ENCODE assay signal across 8 mouse cellular contexts in the genomic region with DNA sequence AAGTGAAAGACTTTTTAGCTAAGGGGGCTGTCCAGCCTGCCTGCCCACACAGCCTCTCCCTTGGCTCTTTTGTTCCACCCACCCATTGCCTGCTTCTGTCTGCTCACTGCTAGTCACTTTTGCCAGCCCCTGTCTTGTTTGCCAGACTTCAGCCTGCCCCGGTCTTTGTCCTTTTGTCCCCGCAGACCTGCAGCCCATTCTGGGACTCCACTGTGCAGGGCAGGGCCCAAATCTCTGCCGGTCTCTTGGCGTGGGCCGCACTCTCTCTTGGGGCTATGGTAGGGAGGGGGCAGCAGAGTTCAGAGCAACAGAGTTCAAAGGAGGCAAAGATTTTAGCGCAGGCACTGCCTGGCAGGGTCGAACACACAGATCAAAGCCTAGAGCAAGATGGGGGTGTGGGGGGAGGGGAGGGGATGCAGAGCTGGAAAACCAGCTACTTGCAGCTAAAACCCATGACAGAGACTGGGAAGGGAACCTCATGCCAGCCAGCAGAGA. TPM values are rescaled to one million over a fixed set of nuclear protein-coding genes. Genes with fewer than 3 reads are reported as not detected.
DNase-seq lines count a peak whose midpoint lies in the region; ATAC-seq and TF ChIP-seq lines count a peak whose summit lies in the region.

No protein-coding gene starts in this region.

- no peaks in the 10 kb centered on the region for H3K9me3 ChIP-seq in liver, embryonic 16.5 days (replicated peaks; ENCODE audit: control insufficient read depth, low read length)

- TF ChIP-seq POLR2A in kidney, adult 2 months (IDR thresholded peaks at IDR 0.05; ENCODE audit: low read depth, low read length), result no peak

- DNase-seq in layer of hippocampus, adult 2 months (ENCODE audit: low spot score in 2 of 2), result peak in 1 of 2 experiments; percentile 10
- DNase-seq in layer of hippocampus, adult 9-10 months (ENCODE audit: low spot score), result no peak
- peak; percentile 1 to 31 for DNase-seq in adrenal gland, postnatal 36 days
- DNase-seq in forelimb bud, embryonic 11.5 days (ENCODE audit: low read depth, low spot score), result peak; percentile 60
- peak; percentile 41 for DNase-seq in kidney, adult 2 months
- DNase-seq in yolk sac, embryonic 10.5 days (ENCODE audit: low spot score), result peak; percentile 34
- no peak for DNase-seq in cerebellum, postnatal 36 days

- 0 out of 2 replicates have a peak, but pooled peaks cover 2% of the 10 kb centered on the region for H3K4me1 ChIP-seq in kidney, adult 2 months (ENCODE audit: control insufficient read depth, insufficient read depth, low read length)
- no peaks in the 10 kb centered on the region for H3K4me1 ChIP-seq in liver, embryonic 16.5 days (ENCODE audit: control insufficient read depth, low read depth, low read length)

- TF ChIP-seq CTCF in layer of hippocampus, adult 2 months (conservative IDR thresholded peaks at IDR 0.05), result 0 out of 2 replicates have a peak, but pooled peaks have one; percentile 6
- no peak for TF ChIP-seq CTCF in kidney, adult 2 months (conservative IDR thresholded peaks at IDR 0.05; ENCODE audit: insufficient read depth, insufficient read length, low read depth, low read length)

- peak overlapping the region; percentile 28; the same call in 1 of the 2 replicates for H3K27ac ChIP-seq in layer of hippocampus, adult 2 months
- no peak overlapping the region for H3K27ac ChIP-seq in kidney, adult 2 months (ENCODE audit: insufficient read depth, low read depth, low read length)
- no peak overlapping the region for H3K27ac ChIP-seq in liver, embryonic 16.5 days (ENCODE audit: low read length)

- H3K4me3 ChIP-seq in layer of hippocampus, adult 2 months, result peak overlapping the region; percentile 42
- H3K4me3 ChIP-seq in kidney, adult 2 months (ENCODE audit: insufficient read depth, low read depth, low read length), result no peak overlapping the region
- H3K4me3 ChIP-seq in liver, embryonic 16.5 days (ENCODE audit: low read depth, low read length), result no peak overlapping the region

- no peaks in the 10 kb centered on the region for H3K36me3 ChIP-seq in kidney, adult 2 months (ENCODE audit: control insufficient read depth, insufficient read depth, low read length)
- no peaks in the 10 kb centered on the region for H3K36me3 ChIP-seq in liver, embryonic 16.5 days (ENCODE audit: control insufficient read depth, insufficient read depth)

- no peaks in the 10 kb centered on the region for H3K27me3 ChIP-seq in kidney, adult 2 months (replicated peaks; ENCODE audit: control insufficient read depth, insufficient read depth, low read length)
- H3K27me3 ChIP-seq in liver, embryonic 16.5 days (ENCODE audit: control insufficient read depth, insufficient read depth, low read depth, low read length), result no peaks in the 10 kb centered on the region

- H3K4me2 ChIP-seq in liver, embryonic 16.5 days (ENCODE audit: low read depth, low read length), result peak overlapping the region; percentile 32

- 7% methylated on average over 7 of the region's 7 CpGs for WGBS in kidney, adult 2 months
- WGBS in liver, embryonic 16.5 days (ENCODE audit: insufficient replicate concordance), result 11% methylated on average over 7 of the region's 7 CpGs

- ATAC-seq in liver, embryonic 16.5 days (ENCODE audit: low read depth), result peak; percentile 84

- no peak overlapping the region for H3K9ac ChIP-seq in liver, embryonic 16.5 days (ENCODE audit: low read depth, low read length)

RNA-seq across cellular contexts. Expression of gene Olfr875, which starts 11.2 kb away (rescaled TPM):
- total RNA-seq in layer of hippocampus, adult 2 months (2021), result not detected
- not detected for total RNA-seq in adrenal gland, postnatal 36 days (2021)
- polyA plus RNA-seq in kidney, adult 2 months (2012; rRNA removed), result not detected in 2 replicates
- not detected in 2 replicates for polyA plus RNA-seq in liver, embryonic 16.5 days (2015; fragmentation: Nextera tagmentation; extraction: Ambion mirVana)

RNA-seq across cellular contexts. Expression of gene Olfr876, which starts 20.0 kb away (rescaled TPM):
- not detected for total RNA-seq in layer of hippocampus, adult 2 months (2021)
- not detected for total RNA-seq in adrenal gland, postnatal 36 days (2021)
- not detected in 2 replicates for polyA plus RNA-seq in kidney, adult 2 months (2012; rRNA removed)
- polyA plus RNA-seq in liver, embryonic 16.5 days (2015; fragmentation: Nextera tagmentation; extraction: Ambion mirVana), result not detected in 2 replicates

RNA-seq across cellular contexts. Expression of gene Olfr874, which starts 37.9 kb away (rescaled TPM):
- not detected for total RNA-seq in layer of hippocampus, adult 2 months (2021)
- total RNA-seq in adrenal gland, postnatal 36 days (2021), result not detected
- not detected in 2 replicates for polyA plus RNA-seq in kidney, adult 2 months (2012; rRNA removed)
- not detected in 2 replicates for polyA plus RNA-seq in liver, embryonic 16.5 days (2015; fragmentation: Nextera tagmentation; extraction: Ambion mirVana)

Comparison
In these comparisons a context has a peak if more than half of its experiments do, and no peak if none do; other contexts are left out.
1. DNase-seq: peak in adrenal gland, postnatal 36 days (2 of 2), forelimb bud, embryonic 11.5 days (single experiment), kidney, adult 2 months (single experiment) and yolk sac, embryonic 10.5 days (single experiment); none in layer of hippocampus, adult 9-10 months (single experiment) and cerebellum, postnatal 36 days (0 of 2).